Mouse (Mus musculus) CH12.LX (cell line): ENCODE measurements around the gene Cecr2. TPM values are rescaled to one million over a fixed set of nuclear protein-coding genes. Genes with fewer than 3 reads are reported as not detected.

Experiments used
- DNase-seq: peaks from one replicate; pipeline ENCODE4 v3.0.0-alpha.2; 2013; ENCODE audit errors: extremely low read depth
- H3K27ac ChIP-seq: 2 replicates; pipeline ENCODE4 v1.5.1; 2012; ENCODE audit warnings: low read depth, mild to moderate bottlenecking, control low read depth, moderate library complexity; ENCODE audit not compliant: insufficient read depth
- H3K27me3 ChIP-seq: replicated peaks from 2 replicates; pipeline ENCODE3; 2012; ENCODE audit warnings: inconsistent platforms
- H3K36me3 ChIP-seq, 2 experiments: replicated peaks in 1 of 2; 2 replicates each; pipeline versions ENCODE3 to v1.6.1; 2012; ENCODE audit warnings: inconsistent platforms in 1 of 2, low read length in 1 of 2, mild to moderate bottlenecking in 1 of 2, mixed read lengths in 1 of 2, moderate library complexity in 1 of 2; ENCODE audit not compliant: control insufficient read depth in 1 of 2, insufficient read depth in 1 of 2
- H3K4me1 ChIP-seq, 2 experiments: 2 replicates each; pipeline ENCODE4 v1.6.1; 2012; ENCODE audit warnings: inconsistent platforms in 1 of 2, moderate library complexity in 1 of 2; ENCODE audit not compliant: insufficient read depth in 2 of 2, control insufficient read depth in 1 of 2
- H3K4me2 ChIP-seq: 2 replicates; pipeline ENCODE4 v1.6.1; 2012; ENCODE audit warnings: low read depth, mild to moderate bottlenecking, control low read depth; ENCODE audit not compliant: poor library complexity, insufficient read depth, severe bottlenecking
- H3K4me3 ChIP-seq, 3 experiments: fragments of 150-350 bp in 1 of 3; sonication (generic) in 1 of 3; replicated peaks in 1 of 3; 2 replicates each; pipeline versions ENCODE3 to v1.5.1; 2011 to 2012; ENCODE audit warnings: low read depth in 2 of 3, low read length in 2 of 3, mild to moderate bottlenecking in 2 of 3, moderate library complexity in 2 of 3, control low read depth in 1 of 3, improper control_type of control experiment in 1 of 3, inconsistent platforms in 1 of 3, mixed read lengths in 1 of 3; ENCODE audit not compliant: poor library complexity in 1 of 3
- H3K79me2 ChIP-seq: replicated peaks from 2 replicates; pipeline ENCODE4 v1.6.1; 2012; ENCODE audit warnings: mild to moderate bottlenecking, moderate library complexity; ENCODE audit not compliant: control insufficient read depth, poor library complexity, insufficient read depth, severe bottlenecking; ENCODE audit errors: extremely low read depth
- H3K9ac ChIP-seq: 2 replicates; pipeline ENCODE4 v1.6.1; 2012; ENCODE audit warnings: low read depth, mild to moderate bottlenecking, control low read depth, moderate library complexity; ENCODE audit not compliant: insufficient read depth
- H3K9me3 ChIP-seq: replicated peaks from 2 replicates; pipeline ENCODE3; 2012; ENCODE audit warnings: low read length, inconsistent platforms, mixed read lengths
- BHLHE40 ChIP-seq: IDR thresholded peaks from 2 replicates; pipeline ENCODE4 v1.6.1; 2011; ENCODE audit warnings: mild to moderate bottlenecking, low read depth, low read length, improper control_type of control experiment
- CHD1 ChIP-seq: IDR thresholded peaks from 2 replicates; pipeline ENCODE4 v1.6.1; 2012; ENCODE audit warnings: low read depth, low read length, improper control_type of control experiment, inconsistent platforms
- CHD2 ChIP-seq: IDR thresholded peaks from 2 replicates; pipeline ENCODE4 v1.6.1; 2011; ENCODE audit warnings: low read length, improper control_type of control experiment
- CTCF ChIP-seq, 2 experiments: IDR thresholded peaks in 1 of 2; conservative IDR thresholded peaks in 1 of 2; 2 replicates each; pipeline ENCODE4 v1.5.1; 2011 to 2012; ENCODE audit warnings: low read depth in 2 of 2, low read length in 2 of 2, improper control_type of control experiment in 1 of 2, inconsistent platforms in 1 of 2, mild to moderate bottlenecking in 1 of 2, moderate library complexity in 1 of 2
- ELF1 ChIP-seq: IDR thresholded peaks from 2 replicates; pipeline ENCODE4 v1.6.1; 2014; ENCODE audit warnings: low read depth, mild to moderate bottlenecking, inconsistent platforms, low read length, improper control_type of control experiment
- EP300 ChIP-seq: IDR thresholded peaks from 2 replicates; pipeline ENCODE4 v1.6.1; 2011; ENCODE audit warnings: low read length, improper control_type of control experiment
- GABPA ChIP-seq: IDR thresholded peaks from 2 replicates; pipeline ENCODE4 v1.6.1; 2012; ENCODE audit warnings: low read depth, low read length, improper control_type of control experiment, inconsistent platforms; ENCODE audit not compliant: insufficient replicate concordance
- HCFC1 ChIP-seq: IDR thresholded peaks from 2 replicates; pipeline ENCODE4 v1.6.1; 2012; ENCODE audit warnings: low read depth, mild to moderate bottlenecking, inconsistent platforms, low read length, improper control_type of control experiment
- IRF4 ChIP-seq: IDR thresholded peaks from 2 replicates; pipeline ENCODE4 v1.6.1; 2014; ENCODE audit warnings: low read depth, mild to moderate bottlenecking, inconsistent platforms, low read length, improper control_type of control experiment
- JUN ChIP-seq: IDR thresholded peaks from 2 replicates; pipeline ENCODE4 v1.6.1; 2011; ENCODE audit warnings: low read depth, mild to moderate bottlenecking, low read length, improper control_type of control experiment, moderate library complexity; ENCODE audit not compliant: insufficient read depth
- JUND ChIP-seq: conservative IDR thresholded peaks from 2 replicates; pipeline ENCODE4 v1.6.1; 2011; ENCODE audit warnings: low read depth, low read length, improper control_type of control experiment
- KAT2A ChIP-seq: IDR thresholded peaks from 2 replicates; pipeline ENCODE4 v1.6.1; 2012; ENCODE audit warnings: low read length, improper control_type of control experiment, inconsistent platforms; ENCODE audit not compliant: insufficient replicate concordance
- MAFK ChIP-seq: IDR thresholded peaks from 2 replicates; pipeline ENCODE4 v1.6.1; 2011; ENCODE audit warnings: low read length, improper control_type of control experiment; ENCODE audit not compliant: insufficient replicate concordance
- MAZ ChIP-seq: IDR thresholded peaks from 2 replicates; pipeline ENCODE4 v1.6.1; 2012; ENCODE audit warnings: low read depth, mild to moderate bottlenecking, inconsistent platforms, low read length, improper control_type of control experiment, moderate library complexity
- MEF2A ChIP-seq: IDR thresholded peaks from 2 replicates; pipeline ENCODE4 v1.6.1; 2014; ENCODE audit warnings: low read depth, mild to moderate bottlenecking, inconsistent platforms, low read length, improper control_type of control experiment, borderline replicate concordance
- MXI1 ChIP-seq: IDR thresholded peaks from 2 replicates; pipeline ENCODE4 v1.6.1; 2011; ENCODE audit warnings: mild to moderate bottlenecking, low read depth, low read length, improper control_type of control experiment
- MYC ChIP-seq: IDR thresholded peaks from 2 replicates; pipeline ENCODE4 v1.6.1; 2011; ENCODE audit warnings: low read depth, mild to moderate bottlenecking, improper control_type of control experiment, low read length
- NELFE ChIP-seq: IDR thresholded peaks from 2 replicates; pipeline ENCODE4 v1.6.1; 2011; ENCODE audit warnings: low read depth, low read length, improper control_type of control experiment
- NRF1 ChIP-seq: IDR thresholded peaks from 2 replicates; pipeline ENCODE4 v1.6.1; 2014; ENCODE audit warnings: low read depth, mild to moderate bottlenecking, inconsistent platforms, low read length, improper control_type of control experiment, moderate library complexity
- POLR2A ChIP-seq: IDR thresholded peaks from 2 replicates; pipeline ENCODE4 v1.6.1; 2011; ENCODE audit warnings: low read depth, mild to moderate bottlenecking, improper control_type of control experiment, low read length
- POLR2AphosphoS2 ChIP-seq: IDR thresholded peaks from 2 replicates; pipeline ENCODE4 v1.6.1; 2011; ENCODE audit warnings: low read depth, low read length, improper control_type of control experiment
- RAD21 ChIP-seq: IDR thresholded peaks from 2 replicates; pipeline ENCODE4 v1.6.1; 2011; ENCODE audit warnings: low read depth, mild to moderate bottlenecking, low read length, improper control_type of control experiment, moderate library complexity
- RCOR1 ChIP-seq: conservative IDR thresholded peaks from 2 replicates; pipeline ENCODE4 v1.6.1; 2012; ENCODE audit warnings: low read depth, mild to moderate bottlenecking, inconsistent platforms, low read length, improper control_type of control experiment
- SIN3A ChIP-seq: IDR thresholded peaks from 2 replicates; pipeline ENCODE4 v1.6.1; 2012; ENCODE audit warnings: low read length, improper control_type of control experiment, inconsistent platforms
- SMC3 ChIP-seq: IDR thresholded peaks from 2 replicates; pipeline ENCODE4 v1.6.1; 2011; ENCODE audit warnings: low read depth, low read length, improper control_type of control experiment
- TBP ChIP-seq: conservative IDR thresholded peaks from 2 replicates; pipeline ENCODE4 v1.6.1; 2011; ENCODE audit warnings: low read depth, low read length, improper control_type of control experiment
- TCF12 ChIP-seq: IDR thresholded peaks from 2 replicates; pipeline ENCODE4 v1.6.1; 2014; ENCODE audit warnings: low read depth, mild to moderate bottlenecking, inconsistent platforms, low read length, improper control_type of control experiment
- UBTF ChIP-seq: IDR thresholded peaks from 2 replicates; pipeline ENCODE4 v1.6.1; 2012; ENCODE audit warnings: low read depth, mild to moderate bottlenecking, inconsistent platforms, low read length, improper control_type of control experiment, moderate library complexity
- USF1 ChIP-seq: IDR thresholded peaks from 2 replicates; pipeline ENCODE4 v1.6.1; 2014; ENCODE audit warnings: low read depth, mild to moderate bottlenecking, inconsistent platforms, low read length, improper control_type of control experiment
- ZC3H11A ChIP-seq: IDR thresholded peaks from 2 replicates; pipeline ENCODE4 v1.6.1; 2012; ENCODE audit warnings: low read depth, mild to moderate bottlenecking, inconsistent platforms, low read length, improper control_type of control experiment
- ZKSCAN1 ChIP-seq: IDR thresholded peaks from 2 replicates; pipeline ENCODE4 v1.6.1; 2012; ENCODE audit warnings: low read depth, inconsistent platforms, low read length, improper control_type of control experiment, borderline replicate concordance
- ZMIZ1 ChIP-seq: IDR thresholded peaks from 2 replicates; pipeline ENCODE4 v1.6.1; 2012; ENCODE audit warnings: low read depth, mild to moderate bottlenecking, inconsistent platforms, low read length, improper control_type of control experiment
- ZNF384 ChIP-seq: IDR thresholded peaks from 2 replicates; pipeline ENCODE4 v1.6.1; 2012; ENCODE audit warnings: low read depth, low read length, improper control_type of control experiment, inconsistent platforms
- dilution Hi-C: fragments of 300-500 bp; cut with MboI; formaldehyde crosslinking; loops from 2 replicates; pipeline ENCODE4 v1.14.3; 2020; ENCODE audit warnings: low sequenced_read_pairs; ENCODE audit not compliant: extremely low pct_unique_long_range_greater_than_20kb, extremely low pct_ligation_motif_present
- in situ Hi-C: fragments of 300-500 bp; cut with MboI; formaldehyde crosslinking; loops from 3 replicates; pipeline ENCODE4 v1.14.3; 2019; ENCODE audit warnings: low sequenced_read_pairs, low pct_ligation_motif_present, low pct_unique_long_range_greater_than_20kb, mixed read lengths
- polyA plus RNA-seq: library from polyadenylated mRNA; unstranded; fragments of >175 nt; gene quantifications from 2 replicates; pipeline ENCODE4 v1.2.1, GENCODE M21; 2012; ENCODE audit warnings: low read depth; ENCODE audit not compliant: insufficient read length
- total RNA-seq, 2 experiments: library from RNA; depleted of rRNA; stranded (reverse); fragments of 300-350 nt in 1 of 2; fragments of >200 nt in 1 of 2; gene quantifications; 2 replicates each; pipeline ENCODE4 v1.2.3; 2012 to 2014

Cecr2 gene
- total and polyA plus RNA-seq, 3 experiments = 6.6 to 15.0 (median 12.5) TPM

DNA sequence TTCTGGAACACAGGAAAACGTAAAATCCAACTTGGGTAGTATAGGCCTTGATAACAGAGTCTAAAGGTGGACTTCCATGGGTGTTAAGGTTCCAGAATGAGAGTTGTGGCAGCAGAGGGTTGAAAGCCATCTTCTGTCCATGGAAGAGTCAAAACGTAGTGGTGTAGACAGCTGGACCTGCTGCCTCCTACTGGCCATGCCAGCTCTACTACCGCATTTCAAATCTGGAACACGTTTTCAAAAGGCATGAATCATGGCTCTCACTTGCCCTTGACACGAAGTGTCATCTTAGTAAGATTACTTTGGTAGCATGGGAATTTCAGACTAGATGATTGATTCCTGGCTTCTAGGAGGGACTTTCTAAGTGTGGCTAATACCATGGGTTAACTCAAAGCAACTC lies 8.0 kb downstream of the Cecr2 start (continued):
- TF ChIP-seq JUN (no peak), MYC (peak; percentile 92), RAD21 (peak; percentile 74), CTCF (conservative IDR thresholded peaks at IDR 0.05 in 1 of 2, IDR thresholded peaks at IDR 0.05 in 1 of 2; ENCODE audit: low read depth in 2 of 2, low read length in 2 of 2) (peak; percentile 47 to 90), RCOR1 (no peak)

DNA sequence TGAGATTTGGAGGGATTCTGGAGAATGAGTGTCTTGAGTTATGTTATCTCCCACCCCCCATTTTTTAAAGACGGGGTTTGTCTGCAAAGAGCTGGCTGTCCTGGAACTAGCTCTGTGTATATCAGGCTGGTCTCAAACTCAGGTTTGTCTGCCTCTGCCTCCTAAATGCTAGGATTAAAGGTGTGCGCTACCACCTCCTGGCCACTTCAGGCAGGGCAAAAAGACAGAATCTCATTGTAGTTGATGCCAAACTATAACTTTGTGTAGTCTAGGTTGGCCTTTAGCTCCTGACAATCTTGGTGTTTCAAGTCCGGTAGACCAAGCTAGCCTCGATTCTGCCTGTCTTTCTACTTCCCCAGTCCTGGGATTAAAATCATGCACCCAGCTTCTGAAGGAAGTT lies 8.7 kb downstream of the Cecr2 start:
- in situ Hi-C loops = loop anchor here (10.0 kb wide), 1 partner anchor 140 kb away; the partner anchor contains the start of gene Hdhd5
- peaks cover 3 to 53% of the 10 kb centered on the region in 2 experiments for H3K4me1 ChIP-seq

DNA sequence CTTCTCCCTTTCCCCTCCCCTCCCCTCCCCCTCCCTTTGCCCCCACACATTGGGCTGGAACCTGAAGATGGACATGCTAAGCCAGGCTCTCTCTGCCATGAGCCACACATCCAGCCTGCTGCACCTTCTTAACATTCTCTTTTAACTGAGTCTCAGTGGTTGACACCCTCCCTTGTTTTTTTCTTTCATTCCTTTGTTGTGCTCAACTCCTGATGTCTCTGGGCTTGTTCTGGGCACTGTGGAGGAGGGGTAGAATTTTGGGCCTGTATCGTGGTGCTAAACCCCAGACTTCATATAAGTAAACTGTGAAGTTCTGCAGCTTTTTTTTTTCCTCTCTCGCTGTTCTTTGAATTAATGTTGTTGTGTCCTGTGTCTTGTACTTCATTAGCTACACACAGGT lies 9.8 kb downstream of the Cecr2 start:
- Histone ChIP-seq H3K4me2 (no peak overlapping the region), H3K27me3 (no peaks in the 10 kb centered on the region), H3K9ac (no peak overlapping the region), H3K27ac (no peak overlapping the region), H3K36me3 (peaks cover 0 to 2% of the 10 kb centered on the region in 2 experiments), H3K79me2 (peaks cover 79% of the 10 kb centered on the region), H3K4me1 (peaks cover 3 to 43% of the 10 kb centered on the region in 2 experiments), H3K4me3 (no peak overlapping the region), H3K9me3 (no peaks in the 10 kb centered on the region)
- in situ Hi-C loops (loop anchor here (10.0 kb wide), 1 partner anchor 141 kb away; the partner anchor contains the start of gene Hdhd5), dilution Hi-C loops (no loop called here)
- TF ChIP-seq NELFE (no peak), ZNF384 (no peak), POLR2A (no peak), SIN3A (no peak), JUN (no peak), UBTF (no peak), RCOR1 (no peak), MXI1 (no peak), ELF1 (no peak), RAD21 (no peak), MYC (no peak), TBP (no peak), USF1 (no peak)
- no peak for DNase-seq

More for the DNA sequence above, 8.7 kb downstream of the Cecr2 start:
- H3K4me3 ChIP-seq = no peak overlapping the region
- H3K27me3 ChIP-seq = no peaks in the 10 kb centered on the region
- no peaks in the 10 kb centered on the region for H3K9me3 ChIP-seq
- no peak overlapping the region for H3K27ac ChIP-seq
- no peak overlapping the region for H3K9ac ChIP-seq
- H3K36me3 ChIP-seq = peaks cover 0 to under 1% of the 10 kb centered on the region in 2 experiments
- H3K79me2 ChIP-seq = peaks cover 80% of the 10 kb centered on the region
- dilution Hi-C loops = no loop called here
- H3K4me2 ChIP-seq = no peak overlapping the region
- DNase-seq = peak; percentile 59
- TF ChIP-seq USF1 (no peak), CHD2 (no peak), POLR2A (no peak), POLR2AphosphoS2 (no peak), ZKSCAN1 (no peak), ZMIZ1 (no peak), CTCF (conservative IDR thresholded peaks at IDR 0.05 in 1 of 2, IDR thresholded peaks at IDR 0.05 in 1 of 2; ENCODE audit: low read depth in 2 of 2, low read length in 2 of 2) (peak in 1 of 2 experiments; percentile 93; a peak in 3 of 4 replicates), BHLHE40 (no peak), GABPA (no peak), MEF2A (no peak), ZNF384 (peak; percentile 14; the same call in 1 of the 2 replicates), IRF4 (no peak), NRF1 (no peak), ZC3H11A (peak; percentile 82), SMC3 (peak; percentile 97), JUN (no peak), RAD21 (peak; percentile 93), HCFC1 (no peak), NELFE (peak; percentile 32; the same call in 1 of the 2 replicates), CHD1 (no peak), ELF1 (no peak), UBTF (no peak), TBP (no peak), MXI1 (no peak), JUND (no peak), MAZ (no peak), KAT2A (no peak), TCF12 (no peak), MAFK (no peak), EP300 (no peak)
